Mouse (Mus musculus): ENCODE data around the gene Fgf18. TPM values are rescaled to one million over a fixed set of nuclear protein-coding genes. Genes with fewer than 3 reads are reported as not detected.

Fgf18 gene
- polyA plus RNA-seq, 1 experiment = 0.12 TPM

GRCm38 (mm10) chr11:33075293-33075692 lies 71.9 kb downstream of the Fgf18 start:
- no peak overlapping the region for H3ac ChIP-seq (ENCODE audit: control insufficient read depth, insufficient read length, low read depth)
- no peak overlapping the region for H3K4me3 ChIP-seq (ENCODE audit: insufficient read depth, poor library complexity, severe bottlenecking)
- H3K27me3 ChIP-seq (ENCODE audit: control insufficient read depth, insufficient read depth, insufficient read length) = peaks cover 13% of the 10 kb centered on the region
- H3K36me3 ChIP-seq (ENCODE audit: control insufficient read depth, insufficient read depth) = no peaks in the 10 kb centered on the region
- H3K79me3 ChIP-seq (ENCODE audit: low read depth) = no peaks in the 10 kb centered on the region
- no peaks in the 10 kb centered on the region for H3K79me2 ChIP-seq (ENCODE audit: control insufficient read depth, insufficient read depth)
- TF ChIP-seq USF1 (IDR thresholded peaks at IDR 0.05; ENCODE audit: low read depth) (no peak), FOSL1 (IDR thresholded peaks at IDR 0.05; ENCODE audit: insufficient read depth, low read length, poor library complexity, severe bottlenecking) (no peak), CTCF (IDR thresholded peaks at IDR 0.05; ENCODE audit: control insufficient read depth, insufficient read depth, insufficient read length) (no peak), MYOG (IDR thresholded peaks at IDR 0.05; ENCODE audit: control insufficient read depth, extremely low read depth, insufficient read length) (no peak), CEBPB (IDR thresholded peaks at IDR 0.05; ENCODE audit: low read depth) (no peak), MAX (IDR thresholded peaks at IDR 0.05) (no peak), MYOD1 (IDR thresholded peaks at IDR 0.05; ENCODE audit: control insufficient read depth, insufficient read length, low read depth) (no peak)

GRCm38 (mm10) chr11:33074541-33074940 lies 72.7 kb downstream of the Fgf18 start:
- Histone ChIP-seq H3K4me3 (ENCODE audit: insufficient read depth, poor library complexity, severe bottlenecking) (no peak overlapping the region), H3K27me3 (ENCODE audit: control insufficient read depth, insufficient read depth, insufficient read length) (peaks cover 13% of the 10 kb centered on the region), H3K79me2 (ENCODE audit: control insufficient read depth, insufficient read depth) (no peaks in the 10 kb centered on the region), H3ac (ENCODE audit: control insufficient read depth, insufficient read length, low read depth) (no peak overlapping the region), H3K79me3 (ENCODE audit: low read depth) (no peaks in the 10 kb centered on the region), H3K36me3 (ENCODE audit: control insufficient read depth, insufficient read depth) (no peaks in the 10 kb centered on the region)
- no peak for TF ChIP-seq FOSL1 (IDR thresholded peaks at IDR 0.05; ENCODE audit: insufficient read depth, low read length, poor library complexity, severe bottlenecking)
- TF ChIP-seq MYOG (IDR thresholded peaks at IDR 0.05; ENCODE audit: control insufficient read depth, extremely low read depth, insufficient read length) = no peak
- TF ChIP-seq MYOD1 (IDR thresholded peaks at IDR 0.05; ENCODE audit: control insufficient read depth, insufficient read length, low read depth) = no peak
- TF ChIP-seq MAX (IDR thresholded peaks at IDR 0.05) = no peak
- TF ChIP-seq USF1 (IDR thresholded peaks at IDR 0.05; ENCODE audit: low read depth) = no peak
- no peak for TF ChIP-seq CTCF (IDR thresholded peaks at IDR 0.05; ENCODE audit: control insufficient read depth, insufficient read depth, insufficient read length)
- no peak for TF ChIP-seq CEBPB (IDR thresholded peaks at IDR 0.05; ENCODE audit: low read depth)

DNA sequence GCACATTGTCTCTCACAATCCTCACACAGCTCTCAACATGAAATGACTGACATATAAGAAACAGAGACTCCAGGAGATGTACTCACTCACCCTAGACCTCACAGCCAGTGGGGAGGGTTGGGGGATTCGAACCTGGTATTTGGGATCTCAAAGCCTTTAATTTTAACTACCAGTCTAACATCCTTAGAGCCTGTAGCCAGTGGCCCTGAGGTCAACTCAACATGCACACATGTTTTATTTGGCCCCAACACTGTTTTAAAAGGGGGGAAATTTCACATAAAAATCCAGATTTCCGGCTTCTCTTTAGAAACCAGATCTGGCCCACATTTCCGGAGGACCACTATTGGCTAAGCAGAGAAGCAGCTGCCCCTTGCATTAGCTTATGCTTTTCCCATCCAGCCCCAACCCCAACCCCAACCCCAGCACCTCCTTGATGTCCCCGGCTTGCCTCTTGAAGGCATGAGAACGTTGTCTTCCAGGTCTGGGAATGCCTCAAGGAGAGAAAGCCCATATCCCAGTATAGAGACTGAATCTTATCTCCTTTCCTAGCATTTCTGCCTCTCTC lies 75.8 kb downstream of the Fgf18 start:
- TF ChIP-seq USF1 (IDR thresholded peaks at IDR 0.05; ENCODE audit: low read depth) (no peak), CTCF (IDR thresholded peaks at IDR 0.05; ENCODE audit: control insufficient read depth, insufficient read depth, insufficient read length) (no peak), MAX (IDR thresholded peaks at IDR 0.05) (no peak), MYOG (IDR thresholded peaks at IDR 0.05; ENCODE audit: control insufficient read depth, extremely low read depth, insufficient read length) (no peak), FOSL1 (IDR thresholded peaks at IDR 0.05; ENCODE audit: insufficient read depth, low read length, poor library complexity, severe bottlenecking) (no peak), MYOD1 (IDR thresholded peaks at IDR 0.05; ENCODE audit: control insufficient read depth, insufficient read length, low read depth) (no peak), CEBPB (IDR thresholded peaks at IDR 0.05; ENCODE audit: low read depth) (no peak)
- Histone ChIP-seq H3K79me2 (ENCODE audit: control insufficient read depth, insufficient read depth) (no peaks in the 10 kb centered on the region), H3K4me3 (ENCODE audit: insufficient read depth, poor library complexity, severe bottlenecking) (no peak overlapping the region), H3K27me3 (ENCODE audit: control insufficient read depth, insufficient read depth, insufficient read length) (peaks cover 9% of the 10 kb centered on the region), H3K36me3 (ENCODE audit: control insufficient read depth, insufficient read depth) (no peaks in the 10 kb centered on the region), H3ac (ENCODE audit: control insufficient read depth, insufficient read length, low read depth) (no peak overlapping the region), H3K79me3 (ENCODE audit: low read depth) (no peaks in the 10 kb centered on the region)

DNA sequence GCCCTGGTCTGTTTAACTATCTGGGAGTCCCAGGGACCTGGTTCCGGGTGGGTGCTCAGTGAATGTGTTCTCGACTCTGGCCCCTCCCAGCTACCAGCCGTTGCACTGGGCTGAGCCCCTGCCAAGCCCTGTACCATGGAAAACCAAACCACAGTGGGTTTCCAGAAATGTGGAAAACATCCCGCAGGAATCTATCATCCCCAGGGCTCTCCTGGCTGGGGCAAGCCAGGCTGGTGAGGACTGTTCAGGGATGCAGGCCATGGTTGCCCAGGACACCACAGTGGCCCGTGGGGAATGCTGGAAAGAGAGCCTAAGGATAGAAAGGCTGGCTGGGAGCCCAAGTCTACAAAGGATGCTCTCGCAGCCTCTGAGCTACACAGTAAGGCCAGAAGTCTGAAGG lies 76.7 kb downstream of the Fgf18 start:
- Histone ChIP-seq H3K27me3 (ENCODE audit: control insufficient read depth, insufficient read depth, insufficient read length) (peaks cover 9% of the 10 kb centered on the region), H3K36me3 (ENCODE audit: control insufficient read depth, insufficient read depth) (no peaks in the 10 kb centered on the region), H3K79me3 (ENCODE audit: low read depth) (no peaks in the 10 kb centered on the region), H3K79me2 (ENCODE audit: control insufficient read depth, insufficient read depth) (no peaks in the 10 kb centered on the region), H3K4me3 (ENCODE audit: insufficient read depth, poor library complexity, severe bottlenecking) (no peak overlapping the region), H3ac (ENCODE audit: control insufficient read depth, insufficient read length, low read depth) (no peak overlapping the region)
- no peak for TF ChIP-seq MYOD1 (IDR thresholded peaks at IDR 0.05; ENCODE audit: control insufficient read depth, insufficient read length, low read depth)

Other genes with a start within 250 kb of the Fgf18 start
- gene Npm1, start 15.8 kb upstream of the Fgf18 start, polyA plus RNA-seq (2012; fragmentation: generic; extraction: Trizol) = 702 TPM
- gene Tlx3, start 56.2 kb upstream of the Fgf18 start, polyA plus RNA-seq (2012; fragmentation: generic; extraction: Trizol) = not detected
- gene Gm12117, start 129.3 kb upstream of the Fgf18 start, polyA plus RNA-seq (2012; fragmentation: generic; extraction: Trizol) = not detected